ENCODE assay signal across 26 mouse cellular contexts in genomic region chr11:116968586-116968985, GRCm38 (mm10). TPM values are rescaled to one million over a fixed set of nuclear protein-coding genes. Genes with fewer than 3 reads are reported as not detected.
A peak's percentile ranks its signal among the peaks of the same experiment; 100 is the strongest.
DNase-seq lines count a peak whose midpoint lies in the region; ATAC-seq and TF ChIP-seq lines count a peak whose summit lies in the region.
"Had no signal": no experiment of that assay in that cellular context is flagged by ENCODE, and none has a peak within 500 bp of the region (broad histone marks: within the 10 kb centered on the region; RNA-seq: fewer than 3 reads in every experiment).

No protein-coding gene starts in this region.

- no peaks in the 10 kb centered on the region for H3K36me3 ChIP-seq in embryonic facial prominence, embryonic 13.5 days
- peaks cover 19% of the 10 kb centered on the region; the same call in 1 of the 2 replicates for H3K36me3 ChIP-seq in embryonic facial prominence, embryonic 10.5 days (replicated peaks)
- no peaks in the 10 kb centered on the region for H3K36me3 ChIP-seq in lung, postnatal 0 days (ENCODE audit: insufficient read depth, low read length)
- H3K36me3 ChIP-seq: G1E; heart, embryonic 10.5 days; heart, embryonic 13.5 days had no signal

- H3K4me3 ChIP-seq in embryonic facial prominence, embryonic 13.5 days = no peak overlapping the region
- H3K4me3 ChIP-seq in embryonic facial prominence, embryonic 10.5 days = no peak overlapping the region
- H3K4me3 ChIP-seq in lung, postnatal 0 days (ENCODE audit: low read depth, low read length) = no peak overlapping the region
- H3K4me3 ChIP-seq: forebrain, embryonic 10.5 days; forebrain, embryonic 13.5 days; heart, adult 2 months; heart, embryonic 10.5 days; heart, embryonic 13.5 days; hindbrain, embryonic 15.5 days had no signal

- H3K27ac ChIP-seq in embryonic facial prominence, embryonic 13.5 days = no peak overlapping the region
- H3K27ac ChIP-seq in embryonic facial prominence, embryonic 10.5 days (replicated peaks) = no peak overlapping the region
- H3K27ac ChIP-seq in lung, postnatal 0 days (ENCODE audit: low read length) = no peak overlapping the region
- H3K27ac ChIP-seq: forebrain, embryonic 13.5 days; heart, adult 2 months; heart, embryonic 10.5 days; heart, embryonic 13.5 days; hindbrain, embryonic 15.5 days had no signal

- H3K9me3 ChIP-seq in embryonic facial prominence, embryonic 13.5 days = no peaks in the 10 kb centered on the region
- H3K9me3 ChIP-seq in embryonic facial prominence, embryonic 10.5 days = no peaks in the 10 kb centered on the region
- H3K9me3 ChIP-seq in lung, postnatal 0 days (ENCODE audit: low read length) = no peaks in the 10 kb centered on the region
- H3K9me3 ChIP-seq: forebrain, embryonic 10.5 days; forebrain, embryonic 13.5 days; G1E; heart, embryonic 10.5 days; heart, embryonic 13.5 days; hindbrain, embryonic 15.5 days had no signal

- 81% methylated on average over 9 of the region's 9 CpGs for WGBS in embryonic facial prominence, embryonic 13.5 days
- WGBS in embryonic facial prominence, embryonic 10.5 days = 90% methylated on average over 9 of the region's 9 CpGs
- 65% methylated on average over 9 of the region's 9 CpGs for WGBS in lung, postnatal 0 days

- no peak for TF ChIP-seq CTCF in lung, postnatal 0 days (IDR thresholded peaks at IDR 0.05)

- no peaks in the 10 kb centered on the region for H3K27me3 ChIP-seq in embryonic facial prominence, embryonic 13.5 days
- H3K27me3 ChIP-seq in embryonic facial prominence, embryonic 10.5 days (replicated peaks; ENCODE audit: low read depth, poor library complexity, severe bottlenecking) = no peaks in the 10 kb centered on the region
- H3K27me3 ChIP-seq in lung, postnatal 0 days (replicated peaks; ENCODE audit: insufficient read depth, low read length) = no peaks in the 10 kb centered on the region
- H3K27me3 ChIP-seq: forebrain, embryonic 13.5 days; hindbrain, embryonic 15.5 days had no signal

- DNase-seq in embryonic facial prominence, embryonic 10.5 days (ENCODE audit: low spot score) = no peak
- DNase-seq in lung, postnatal 0 days (ENCODE audit: low spot score) = no peak
- DNase-seq in lung, postnatal 4 days = no peak
- DNase-seq in R1 (ENCODE audit: low read depth, low spot score) = peak; percentile 79
- DNase-seq: adrenal gland, postnatal 10 days; adrenal gland, postnatal 36 days; cerebellum, adult 18-20 months; cerebellum, adult 9-10 months; cerebellum, postnatal 14 days; gastrocnemius, postnatal 10 days; gastrocnemius, postnatal 36 days; heart, adult 2 months; heart, postnatal 14 days; heart, postnatal 4 days had no signal

- H3K4me2 ChIP-seq in embryonic facial prominence, embryonic 13.5 days = no peak overlapping the region
- H3K4me2 ChIP-seq in lung, postnatal 0 days (replicated peaks; ENCODE audit: low read depth, low read length) = no peak overlapping the region
- H3K4me2 ChIP-seq: forebrain, embryonic 13.5 days; heart, embryonic 13.5 days; hindbrain, embryonic 15.5 days had no signal

- no peak overlapping the region for H3K9ac ChIP-seq in embryonic facial prominence, embryonic 13.5 days
- no peak overlapping the region for H3K9ac ChIP-seq in lung, postnatal 0 days (replicated peaks; ENCODE audit: low read depth)
- H3K9ac ChIP-seq: forebrain, embryonic 13.5 days; heart, embryonic 13.5 days; hindbrain, embryonic 15.5 days had no signal

- TF ChIP-seq EP300 in lung, postnatal 0 days (IDR thresholded peaks at IDR 0.05) = no peak

- ATAC-seq in embryonic facial prominence, embryonic 13.5 days (ENCODE audit: insufficient number of reproducible peaks, insufficient read depth, low FRiP score, low TSS enrichment, low read depth) = 0 out of 2 replicates have a peak, but pooled peaks have one; percentile 2
- ATAC-seq in lung, postnatal 0 days = peak; percentile 23; the same call in 1 of the 2 replicates
- no peak for ATAC-seq in megakaryocyte progenitor cell, adult 5-6 weeks (replicated peaks; ENCODE audit: poor library complexity)
- no peak for ATAC-seq in megakaryocyte, adult 5-6 weeks (ENCODE audit: poor library complexity, severe bottlenecking)
- ATAC-seq: forebrain, embryonic 13.5 days; forebrain, embryonic 16.5 days had no signal

- H3K4me1 ChIP-seq in embryonic facial prominence, embryonic 13.5 days = peaks cover 29% of the 10 kb centered on the region
- peaks cover 42% of the 10 kb centered on the region for H3K4me1 ChIP-seq in embryonic facial prominence, embryonic 10.5 days
- H3K4me1 ChIP-seq in lung, postnatal 0 days (ENCODE audit: insufficient read depth, low read depth, low read length) = no peaks in the 10 kb centered on the region

RNA-seq across cellular contexts. Expression of gene Mgat5b, which starts 49.9 kb away (rescaled TPM):
- 1.7 and 3.3 TPM in 2 replicates for polyA plus RNA-seq in embryonic facial prominence, embryonic 13.5 days (2015; fragmentation: Nextera tagmentation; extraction: Ambion mirVana)
- polyA plus RNA-seq in embryonic facial prominence, embryonic 10.5 days (2016; fragmentation: Nextera tagmentation; extraction: Ambion mirVana) = 2.3 and 3.3 TPM in 2 replicates
- not detected in 2 replicates for polyA plus RNA-seq in lung, postnatal 0 days (2015; fragmentation: Nextera tagmentation; extraction: Ambion mirVana)
- not detected in 2 replicates for total RNA-seq in megakaryocyte progenitor cell, adult 5-6 weeks (2015)
- total RNA-seq in megakaryocyte progenitor cell, adult 5-6 weeks (2017) = not detected in 2 replicates
- total RNA-seq in megakaryocyte, adult 5-6 weeks (2015) = not detected in 2 replicates
- 0.22 TPM in 1 of 2 replicates, not detected in the other for total RNA-seq in megakaryocyte, adult 5-6 weeks (2017)
- total RNA-seq: gastrocnemius, adult 18-20 months; gastrocnemius, postnatal 36 days; granulocyte monocyte progenitor cell, adult 5-6 weeks had no signal
- polyA plus RNA-seq: G1E had no signal

Comparison
In these comparisons a context has a peak if more than half of its experiments do, and no peak if none do; other contexts are left out.
1. ATAC-seq: peak in embryonic facial prominence, embryonic 13.5 days (single experiment) and lung, postnatal 0 days (single experiment); none in megakaryocyte progenitor cell, adult 5-6 weeks (single experiment) and megakaryocyte, adult 5-6 weeks (single experiment).